Mouse (Mus musculus): ENCODE results near the gene Bod1. TPM values are rescaled to one million over a fixed set of nuclear protein-coding genes. Genes with fewer than 3 reads are reported as not detected.

The Bod1 gene
- total and polyA plus RNA-seq, 2 experiments from 2014 or later = 123 to 147 TPM

- no peak for TF ChIP-seq CTCF (IDR thresholded peaks at IDR 0.05; ENCODE audit: low read depth)
- no peaks in the 10 kb centered on the region for H3K4me1 ChIP-seq (ENCODE audit: insufficient read depth)
- H3K27ac ChIP-seq (ENCODE audit: low read depth, low read length) = no peak overlapping the region
- DNase-seq (no peak), ATAC-seq (peak; percentile 34)
- WGBS = 79% methylated on average over 8 of the region's 8 CpGs
- H3K9me3 ChIP-seq (ENCODE audit: low read length) = peaks cover 6% of the 10 kb centered on the region; the same call in 1 of the 2 replicates
- H3K36me3 ChIP-seq (ENCODE audit: insufficient read depth) = no peaks in the 10 kb centered on the region
- H3K27me3 ChIP-seq (ENCODE audit: insufficient read depth, low read length) = no peaks in the 10 kb centered on the region
- no peak overlapping the region for H3K4me2 ChIP-seq (ENCODE audit: low read depth)
- no peak overlapping the region for H3K9ac ChIP-seq
- no peak overlapping the region for H3K4me3 ChIP-seq (ENCODE audit: low read depth, low read length)
These were observed 31.5 kb upstream of the Bod1 start for GRCm38 (mm10) chr11:31703173-31703572.

- H3K9ac ChIP-seq = no peak overlapping the region
- TF ChIP-seq CTCF (IDR thresholded peaks at IDR 0.05; ENCODE audit: low read depth) = no peak
- H3K36me3 ChIP-seq (ENCODE audit: insufficient read depth) = no peaks in the 10 kb centered on the region
- no peak overlapping the region for H3K4me2 ChIP-seq (ENCODE audit: low read depth)
- H3K4me3 ChIP-seq (ENCODE audit: low read depth, low read length) = no peak overlapping the region
- no peaks in the 10 kb centered on the region for H3K9me3 ChIP-seq (ENCODE audit: low read length)
- DNase-seq (no peak), ATAC-seq (no peak)
- H3K27me3 ChIP-seq (ENCODE audit: insufficient read depth, low read length) = no peaks in the 10 kb centered on the region
- H3K27ac ChIP-seq (ENCODE audit: low read depth, low read length) = no peak overlapping the region
- H3K4me1 ChIP-seq (ENCODE audit: insufficient read depth) = no peaks in the 10 kb centered on the region
- 95% methylated on average over 3 of the region's 3 CpGs for WGBS
These were observed 30.2 kb upstream of the Bod1 start for GRCm38 (mm10) chr11:31701901-31702300.

- Histone ChIP-seq H3K36me3 (ENCODE audit: insufficient read depth) (no peaks in the 10 kb centered on the region), H3K4me1 (ENCODE audit: insufficient read depth) (peaks cover 9% of the 10 kb centered on the region), H3K27me3 (ENCODE audit: insufficient read depth, low read length) (no peaks in the 10 kb centered on the region), H3K9ac (no peak overlapping the region), H3K4me3 (ENCODE audit: low read depth, low read length) (no peak overlapping the region), H3K9me3 (ENCODE audit: low read length) (no peaks in the 10 kb centered on the region), H3K4me2 (ENCODE audit: low read depth) (no peak overlapping the region), H3K27ac (ENCODE audit: low read depth, low read length) (no peak overlapping the region)
- DNase-seq (no peak), ATAC-seq (no peak)
- WGBS = 62% methylated on average over 3 of the region's 3 CpGs
- no peak for TF ChIP-seq CTCF (IDR thresholded peaks at IDR 0.05; ENCODE audit: low read depth)
These were observed 27.8 kb upstream of the Bod1 start for GRCm38 (mm10) chr11:31699502-31699901.

- no peaks in the 10 kb centered on the region for H3K27me3 ChIP-seq (ENCODE audit: insufficient read depth, low read length)
- peak; percentile 98 for ATAC-seq
- H3K9ac ChIP-seq = peak overlapping the region; percentile 42; the same call in 1 of the 2 replicates
- peak overlapping the region; percentile 94 for H3K27ac ChIP-seq (ENCODE audit: low read depth, low read length)
- H3K4me2 ChIP-seq (ENCODE audit: low read depth) = peak overlapping the region; percentile 18; the same call in 1 of the 2 replicates
- H3K4me3 ChIP-seq (ENCODE audit: low read depth, low read length) = no peak overlapping the region
- no peak for TF ChIP-seq CTCF (IDR thresholded peaks at IDR 0.05; ENCODE audit: low read depth)
- DNase-seq = peak; percentile 94
- H3K4me1 ChIP-seq (ENCODE audit: insufficient read depth) = peaks cover 12% of the 10 kb centered on the region
- H3K36me3 ChIP-seq (ENCODE audit: insufficient read depth) = no peaks in the 10 kb centered on the region
- no peaks in the 10 kb centered on the region for H3K9me3 ChIP-seq (ENCODE audit: low read length)
- WGBS = 35% methylated on average over 4 of the region's 4 CpGs
These were observed 23.1 kb upstream of the Bod1 start for GRCm38 (mm10) chr11:31694801-31695200.

- H3K9me3 ChIP-seq (ENCODE audit: low read length) = no peaks in the 10 kb centered on the region
- no peaks in the 10 kb centered on the region for H3K27me3 ChIP-seq (ENCODE audit: insufficient read depth, low read length)
- peak overlapping the region; percentile 94 for H3K27ac ChIP-seq (ENCODE audit: low read depth, low read length)
- no peak overlapping the region for H3K4me3 ChIP-seq (ENCODE audit: low read depth, low read length)
- peak; percentile 62 for TF ChIP-seq CTCF (IDR thresholded peaks at IDR 0.05; ENCODE audit: low read depth)
- WGBS = 100% methylated on average over 1 of the region's 1 CpGs
- no peaks in the 10 kb centered on the region for H3K36me3 ChIP-seq (ENCODE audit: insufficient read depth)
- H3K4me1 ChIP-seq (ENCODE audit: insufficient read depth) = peaks cover 12% of the 10 kb centered on the region
- DNase-seq (no peak), ATAC-seq (no peak)
- no peak overlapping the region for H3K4me2 ChIP-seq (ENCODE audit: low read depth)
- no peak overlapping the region for H3K9ac ChIP-seq
These were observed 22.4 kb upstream of the Bod1 start for GRCm38 (mm10) chr11:31694109-31694508.

GRCm38 (mm10) chr11:31693322-31693721 is 21.6 kb upstream of the Bod1 start:
- ATAC-seq = no peak
- no peaks in the 10 kb centered on the region for H3K27me3 ChIP-seq (ENCODE audit: insufficient read depth, low read length)
- no peak overlapping the region for H3K27ac ChIP-seq (ENCODE audit: low read depth, low read length)
- TF ChIP-seq CTCF (IDR thresholded peaks at IDR 0.05; ENCODE audit: low read depth) = no peak
- no peak overlapping the region for H3K4me3 ChIP-seq (ENCODE audit: low read depth, low read length)
- no peaks in the 10 kb centered on the region for H3K9me3 ChIP-seq (ENCODE audit: low read length)
- no peaks in the 10 kb centered on the region for H3K36me3 ChIP-seq (ENCODE audit: insufficient read depth)
- H3K4me1 ChIP-seq (ENCODE audit: insufficient read depth) = peaks cover 12% of the 10 kb centered on the region
- WGBS = 75% methylated on average over 2 of the region's 2 CpGs
- H3K4me2 ChIP-seq (ENCODE audit: low read depth) = no peak overlapping the region
- H3K9ac ChIP-seq = no peak overlapping the region
- no peak for DNase-seq

- 73% methylated on average over 4 of the region's 4 CpGs for WGBS
- Histone ChIP-seq H3K4me2 (ENCODE audit: low read depth) (no peak overlapping the region), H3K4me1 (ENCODE audit: insufficient read depth) (no peaks in the 10 kb centered on the region), H3K27ac (ENCODE audit: low read depth, low read length) (no peak overlapping the region), H3K9ac (no peak overlapping the region), H3K9me3 (ENCODE audit: low read length) (no peaks in the 10 kb centered on the region), H3K4me3 (ENCODE audit: low read depth, low read length) (no peak overlapping the region), H3K36me3 (ENCODE audit: insufficient read depth) (no peaks in the 10 kb centered on the region), H3K27me3 (ENCODE audit: insufficient read depth, low read length) (no peaks in the 10 kb centered on the region)
- no peak for TF ChIP-seq CTCF (IDR thresholded peaks at IDR 0.05; ENCODE audit: low read depth)
- DNase-seq (no peak), ATAC-seq (no peak)
These were observed 17.3 kb upstream of the Bod1 start for GRCm38 (mm10) chr11:31688956-31689355.

All from forebrain, postnatal 0 days (tissue).